Mouse (Mus musculus): ENCODE measurements around the gene Tor4a.
A peak's percentile ranks its signal among the peaks of the same experiment; 100 is the strongest.

Tor4a gene

DNA sequence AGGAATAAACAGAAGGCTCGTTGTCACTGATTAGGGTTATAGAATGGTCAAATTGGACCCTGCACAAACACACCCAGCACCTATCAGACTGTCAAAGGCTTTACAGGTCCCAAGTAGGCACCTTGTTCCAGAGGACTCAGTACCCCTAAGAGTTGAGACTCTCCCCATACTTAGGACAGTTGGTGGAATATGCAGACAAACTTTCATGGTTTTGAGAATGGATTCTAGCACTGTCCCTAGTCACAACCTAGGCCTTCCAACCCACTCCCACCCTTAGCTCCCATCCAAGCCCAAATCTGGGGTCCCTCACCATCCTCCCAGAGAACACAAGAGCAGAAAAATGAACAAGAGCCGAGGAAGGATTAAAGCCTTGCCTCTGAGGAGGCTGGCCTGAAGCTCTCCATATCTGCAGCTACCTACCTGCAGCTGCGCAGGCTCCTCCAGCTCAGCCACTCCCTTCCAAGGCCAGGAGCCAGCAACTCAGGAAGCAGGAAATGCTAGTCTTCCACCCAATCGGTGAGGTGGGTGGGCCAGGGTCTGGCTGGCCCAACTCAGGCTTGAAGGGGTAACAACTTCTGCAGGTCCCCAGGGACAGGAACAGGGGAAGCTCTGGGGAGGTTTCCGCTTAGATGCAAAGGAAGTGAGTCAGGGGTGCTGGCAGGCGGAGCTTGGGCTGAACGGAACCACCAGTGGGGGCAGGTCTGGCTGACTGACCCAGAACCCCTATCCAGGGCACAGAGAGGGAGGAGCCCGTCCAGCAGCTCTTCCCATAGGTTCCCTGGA lies at the start of gene Tor4a:
Tor4a (minus strand) TSS at position 715 of the 783 bp plus-strand sequence.
- peak; percentile 70 for DNase-seq (ENCODE audit: low spot score)

DNA sequence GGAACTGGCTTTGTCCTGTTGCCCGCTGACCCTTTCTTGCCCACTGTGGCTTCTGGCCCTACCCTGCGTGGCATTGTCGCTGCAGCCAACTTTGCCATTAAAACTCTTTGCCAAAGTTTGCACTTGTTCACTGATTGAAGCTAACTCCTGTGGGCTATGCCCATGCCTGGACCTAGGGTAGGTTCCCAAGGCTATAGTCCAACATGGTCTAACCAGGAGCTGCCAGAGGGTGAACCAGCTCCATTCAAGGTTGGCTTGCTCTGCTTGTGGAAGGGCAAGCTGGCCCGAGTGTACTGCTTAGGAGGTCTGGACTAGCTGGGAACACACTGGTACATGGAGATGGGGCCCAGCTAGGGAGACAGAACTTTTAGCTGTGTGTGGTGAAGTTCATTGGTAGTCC lies 47.5 kb upstream of the Tor4a start:
- DNase-seq (ENCODE audit: low spot score), result no peak

DNA sequence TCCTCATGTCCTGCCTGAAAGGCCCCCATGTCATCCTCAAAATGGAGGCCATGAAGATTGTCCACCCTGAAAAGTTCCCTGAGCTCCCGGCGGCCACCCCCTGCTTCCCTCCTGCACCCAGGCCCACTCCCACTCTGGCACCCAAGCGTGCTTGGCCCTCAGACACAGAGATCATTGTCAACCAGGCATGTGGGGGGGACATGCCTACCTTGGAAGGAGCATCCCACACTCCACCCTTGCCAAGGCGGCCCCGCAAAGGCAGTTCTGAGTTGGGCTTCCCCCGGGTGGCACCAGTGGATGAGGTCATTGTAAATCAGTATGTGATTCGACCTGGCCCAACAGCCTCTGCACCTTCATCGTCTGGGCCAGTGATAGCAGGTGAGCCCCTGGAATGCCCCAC lies 46.7 kb upstream of the Tor4a start:
- DNase-seq (ENCODE audit: low spot score), result peak; percentile 69

DNA sequence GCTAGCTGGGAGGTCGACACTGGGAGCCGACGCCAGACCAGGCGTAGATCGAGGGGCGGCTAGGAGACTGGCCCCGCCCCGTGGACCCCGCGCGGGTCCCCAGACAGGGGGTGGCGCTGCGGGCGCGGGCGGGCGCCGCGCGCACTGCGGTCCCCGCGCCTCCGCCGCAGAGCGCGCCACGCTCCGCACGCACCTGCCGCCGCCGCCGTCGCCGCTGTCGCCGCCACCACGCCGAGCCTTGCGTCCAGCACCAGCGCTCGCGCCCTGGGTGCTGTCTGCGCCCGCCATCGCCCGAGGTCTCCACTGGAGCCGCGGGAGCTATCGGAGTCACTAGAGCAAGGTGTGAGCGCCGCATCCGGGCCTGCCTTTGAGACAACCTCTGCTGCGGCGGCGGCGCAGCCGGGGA lies 45.4 kb upstream of the Tor4a start, which contains the start of the genes Rnf208 and Cysrt1:
Rnf208 (plus strand) TSS at position 155 of the 406 bp plus-strand sequence.
Cysrt1 (minus strand) TSS at position 352 of the 406 bp plus-strand sequence.
- DNase-seq (ENCODE audit: low spot score), result no peak

DNA sequence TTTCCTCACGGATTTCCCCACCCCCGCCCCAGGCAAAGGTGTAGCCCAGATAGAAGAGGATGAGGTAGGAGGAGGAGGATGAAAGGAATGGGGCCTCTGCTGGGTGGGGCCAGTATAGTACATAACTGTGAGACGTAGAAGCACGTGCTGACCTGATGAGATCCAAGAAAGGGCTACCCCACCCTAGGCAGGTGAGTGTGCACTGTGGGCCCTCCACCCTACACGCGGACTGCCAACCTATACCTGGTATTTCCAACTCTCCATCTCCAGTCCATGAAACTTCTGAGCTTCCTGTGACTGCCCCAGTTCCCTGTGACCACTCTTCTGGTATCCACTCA lies 44.7 kb upstream of the Tor4a start:
- DNase-seq (ENCODE audit: low spot score), result no peak

DNA sequence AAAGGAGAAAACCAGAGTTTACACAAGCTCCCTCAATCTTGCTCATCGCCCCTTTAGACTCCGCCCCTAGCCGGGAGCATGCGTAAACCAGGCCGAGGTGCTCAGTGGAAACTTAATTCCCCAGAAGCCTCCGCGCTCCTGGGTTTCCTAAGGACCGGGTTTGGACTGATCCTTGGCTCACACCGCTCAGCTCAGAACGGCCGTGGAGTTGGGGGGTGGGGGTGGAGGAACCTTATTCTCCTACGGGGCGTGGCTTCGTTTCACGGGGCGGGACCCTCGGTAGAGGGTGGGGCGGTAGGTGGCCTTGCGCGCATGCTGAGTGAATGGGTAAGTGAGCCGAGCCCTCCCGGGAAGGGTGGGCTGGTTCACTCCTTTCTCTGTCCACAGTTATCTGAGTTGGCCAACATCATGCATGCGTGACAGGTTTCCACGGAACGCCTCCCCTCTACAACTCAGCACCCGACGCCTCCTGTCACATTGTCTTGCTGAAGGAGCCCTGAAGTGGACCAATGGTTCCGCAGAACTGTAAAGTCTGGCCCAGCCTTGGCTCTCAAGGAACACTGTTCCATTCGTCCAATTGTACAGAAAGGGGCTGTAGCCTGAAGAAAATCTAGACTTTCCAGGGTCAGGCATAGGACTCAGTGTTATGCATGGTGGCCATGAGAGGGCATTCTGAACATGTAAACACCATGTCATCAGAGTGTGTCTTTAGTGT lies 44.2 kb upstream of the Tor4a start:
- DNase-seq (ENCODE audit: low spot score), result peak; percentile 88

DNA sequence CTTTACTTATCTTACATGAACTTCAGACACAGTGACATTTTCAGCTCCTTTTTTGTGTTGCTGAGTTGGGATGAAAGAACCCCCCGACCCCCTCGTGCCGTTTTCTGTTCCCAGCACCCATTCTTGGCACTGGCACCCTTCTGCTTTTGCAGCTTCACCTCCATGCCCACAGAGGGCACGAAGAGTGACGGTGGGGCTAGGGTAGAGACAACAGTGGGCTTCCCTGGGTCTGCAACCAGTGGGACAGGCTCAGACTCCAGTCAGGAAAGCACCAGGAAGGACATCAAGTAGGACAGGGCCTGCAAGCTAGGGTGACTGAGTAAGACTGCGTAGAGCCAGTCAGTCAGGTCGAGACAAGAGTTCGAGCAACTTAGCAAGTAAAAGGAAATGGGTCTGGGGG lies 43.6 kb upstream of the Tor4a start:
- DNase-seq (ENCODE audit: low spot score), result no peak

DNA sequence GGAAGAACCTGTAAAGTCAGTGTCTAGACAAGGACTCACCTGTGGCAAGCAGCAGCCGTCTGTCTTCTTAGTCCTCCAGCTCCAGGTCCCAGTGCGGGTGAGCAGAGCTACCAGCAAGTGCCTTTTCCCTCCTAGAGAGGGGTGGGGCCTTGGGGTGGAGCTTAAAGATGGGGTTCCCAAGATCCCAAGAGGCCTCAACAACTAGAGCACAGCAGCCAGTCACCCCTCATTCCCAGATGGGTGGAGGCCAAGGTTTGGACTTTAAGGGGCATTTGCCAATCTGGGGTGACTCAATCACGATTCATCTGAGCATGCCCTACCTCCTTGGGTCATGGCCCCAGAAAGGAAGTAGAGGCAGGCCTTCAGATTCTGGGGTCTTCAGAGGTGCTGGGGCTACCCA lies 43.1 kb upstream of the Tor4a start:
- DNase-seq (ENCODE audit: low spot score), result no peak

DNA sequence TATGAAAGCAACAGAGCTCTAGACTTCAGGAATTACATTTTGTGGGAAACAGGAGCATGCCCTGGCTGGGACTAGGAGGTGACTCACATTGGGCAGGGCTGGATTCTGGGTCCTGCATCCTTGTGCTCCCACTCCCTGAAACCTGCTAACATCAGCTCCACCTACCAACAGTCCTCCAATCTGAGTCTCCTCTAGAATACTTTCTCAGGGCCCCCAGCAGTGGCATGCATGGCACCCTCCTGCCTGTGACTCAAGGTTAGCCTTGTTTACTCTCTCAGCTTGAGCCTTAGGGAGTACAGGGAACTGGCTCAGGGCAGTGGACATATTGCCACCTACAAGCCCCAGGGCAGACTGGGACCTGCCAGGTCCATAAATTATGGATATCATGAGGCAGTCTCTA lies 41.4 kb upstream of the Tor4a start:
- DNase-seq (ENCODE audit: low spot score), result no peak

DNA sequence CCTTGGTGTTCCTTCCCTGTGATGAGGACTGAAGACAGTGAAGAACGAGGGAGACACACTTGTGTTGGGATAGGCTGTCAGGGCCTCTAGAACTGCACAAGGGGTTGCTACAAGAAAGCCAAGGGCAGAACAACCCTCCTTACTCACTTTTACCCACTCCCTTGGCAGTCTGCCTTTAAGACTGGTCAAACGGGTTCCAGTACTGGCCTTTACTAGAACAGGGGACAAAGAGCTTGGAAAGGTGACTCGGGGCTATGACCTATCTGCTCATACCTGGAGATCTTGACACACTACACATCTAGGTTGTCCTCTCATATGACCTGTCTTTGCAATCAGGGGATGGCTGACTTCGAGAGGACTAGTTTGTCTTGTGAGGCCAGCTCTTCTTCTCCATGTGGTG lies 40.8 kb upstream of the Tor4a start:
- DNase-seq (ENCODE audit: low spot score), result no peak

DNA sequence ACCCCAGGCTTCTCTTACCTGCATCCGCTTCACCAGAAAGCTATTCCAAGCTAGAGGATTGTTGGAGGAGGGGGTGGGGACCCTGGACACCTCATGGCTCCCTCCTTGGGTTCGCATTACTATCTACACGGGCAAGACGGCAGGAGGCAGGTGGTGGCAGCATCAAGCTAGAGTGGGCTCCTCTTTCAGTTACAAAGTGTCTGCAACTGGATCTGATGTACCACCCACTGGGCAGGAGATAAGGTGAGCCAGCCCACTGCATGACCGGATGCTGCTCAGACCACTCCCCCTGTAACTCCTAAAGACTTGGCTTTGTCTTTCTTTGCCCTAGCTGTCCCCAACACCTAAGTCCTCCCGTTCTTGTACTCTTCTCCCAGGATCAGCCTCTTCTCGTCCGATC lies 39.9 kb upstream of the Tor4a start, which contains the start of gene Rnf224:
Rnf224 (minus strand) TSS at position 174 of the 400 bp plus-strand sequence.
- DNase-seq (ENCODE audit: low spot score), result no peak

DNA sequence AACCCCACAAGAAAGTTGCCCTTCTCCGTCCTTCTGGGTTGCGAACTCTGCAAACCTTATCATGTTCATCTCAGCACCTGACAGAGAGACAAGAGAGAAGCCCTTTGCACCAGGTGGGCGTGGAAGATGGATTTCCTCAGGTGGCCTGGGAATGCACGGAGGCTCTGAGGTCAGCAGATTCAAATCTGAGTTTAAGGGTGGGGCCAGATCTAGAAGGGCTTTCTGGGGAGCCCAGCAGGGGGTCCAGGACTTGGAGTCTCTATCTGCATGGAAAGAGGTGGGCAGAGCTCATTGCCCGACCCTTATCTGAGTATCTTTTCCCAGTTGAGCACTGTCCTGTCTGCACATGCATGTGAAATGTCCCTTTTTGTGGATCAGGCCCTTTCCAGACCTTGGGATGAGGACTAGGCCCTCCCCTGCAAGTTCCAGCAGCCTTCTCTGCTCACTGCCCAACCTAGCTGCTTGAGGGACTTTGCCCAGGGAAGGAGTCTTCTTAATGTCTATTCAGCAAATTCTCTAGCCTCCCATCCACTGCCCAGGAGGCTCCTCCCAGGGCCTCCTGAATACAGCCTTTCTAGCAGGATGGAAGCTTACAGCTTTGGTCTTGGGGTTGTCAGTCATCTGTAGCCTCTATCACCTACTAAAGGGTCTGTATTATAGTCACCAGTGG lies 38.0 kb upstream of the Tor4a start:
- DNase-seq (ENCODE audit: low spot score), result no peak

DNA sequence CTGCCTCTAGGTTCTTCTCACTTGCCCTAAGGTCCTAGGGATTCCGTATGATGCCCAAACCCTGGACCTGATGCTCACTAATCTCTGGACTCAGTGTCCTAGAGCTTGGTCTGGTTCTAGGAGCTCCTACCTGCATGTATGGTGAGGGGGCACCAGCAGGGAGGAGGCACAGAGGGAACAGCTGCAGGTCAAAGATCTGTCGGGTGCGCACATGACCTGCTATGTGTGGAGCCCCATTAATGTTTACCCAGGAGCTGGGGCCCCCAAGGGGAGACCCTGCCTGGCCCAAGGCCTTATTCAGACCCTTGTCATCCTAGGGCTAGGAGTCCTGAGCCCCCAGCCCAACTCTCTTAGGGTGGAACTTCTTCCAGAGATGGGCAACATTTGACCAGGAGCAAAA lies 37.4 kb upstream of the Tor4a start, which contains the start of gene Slc34a3:
Slc34a3 (minus strand) TSS at position 315 of the 400 bp plus-strand sequence.
- no peak for DNase-seq (ENCODE audit: low spot score)

DNA sequence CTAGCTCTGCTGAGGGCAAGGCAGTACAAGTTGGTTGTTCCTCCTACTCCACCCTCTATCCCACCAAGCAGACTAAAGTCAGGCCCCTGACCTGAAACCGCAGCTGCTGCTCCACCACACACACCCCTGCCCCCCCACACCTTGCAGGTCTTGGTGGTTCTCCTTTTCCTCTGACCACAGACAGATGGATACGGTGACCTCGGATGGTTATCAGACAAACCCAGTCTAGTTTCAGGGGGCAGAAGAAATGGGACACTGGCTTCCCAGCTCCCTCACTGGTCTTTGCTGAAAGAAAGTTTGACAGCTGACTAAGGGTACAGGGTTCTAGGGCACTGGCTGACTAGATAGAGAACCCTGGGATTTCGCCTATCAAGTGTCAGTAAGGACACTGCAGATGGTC lies 36.7 kb upstream of the Tor4a start:
- DNase-seq (ENCODE audit: low spot score), result no peak

DNA sequence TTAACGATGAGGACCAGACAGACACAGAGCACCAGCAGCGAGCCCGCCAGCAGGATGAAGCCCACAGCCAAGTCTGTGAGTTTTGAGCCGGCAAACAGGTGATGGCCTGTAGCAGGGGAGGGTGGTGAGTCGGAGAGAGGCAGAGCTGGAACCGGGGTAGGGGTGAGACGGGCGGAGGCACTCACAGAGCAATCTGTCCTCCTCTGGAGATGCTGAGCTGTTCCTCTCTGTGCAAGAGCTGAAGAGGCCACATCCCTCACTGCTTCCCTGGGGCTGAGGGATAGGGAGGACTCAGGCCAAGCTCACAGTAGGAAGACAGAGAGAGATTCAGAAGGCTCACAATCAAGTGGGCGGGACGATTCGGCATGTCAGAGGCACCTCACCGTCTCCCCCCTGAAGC lies 34.4 kb upstream of the Tor4a start:
- no peak for DNase-seq (ENCODE audit: low spot score)

DNA sequence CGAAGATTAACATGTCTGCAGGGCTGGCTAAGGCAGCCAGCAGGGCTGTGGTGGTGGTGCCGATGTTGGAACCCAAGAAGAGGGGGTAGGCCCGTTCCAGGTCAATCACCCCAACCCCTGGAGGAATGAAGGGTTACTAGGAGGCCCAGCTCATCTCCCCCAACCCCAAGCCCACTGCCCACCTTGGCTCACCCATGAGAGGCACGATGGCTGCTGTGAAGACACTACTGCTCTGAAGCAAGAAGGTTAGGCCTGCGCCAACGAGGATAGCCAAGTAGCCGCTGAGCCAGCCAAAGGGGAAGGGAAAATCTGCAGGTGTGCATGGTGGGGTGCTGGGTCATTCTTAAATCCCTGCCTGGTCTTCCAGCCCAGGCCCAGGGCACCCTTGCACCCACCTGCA lies 33.9 kb upstream of the Tor4a start:
- DNase-seq (ENCODE audit: low spot score), result no peak

DNA sequence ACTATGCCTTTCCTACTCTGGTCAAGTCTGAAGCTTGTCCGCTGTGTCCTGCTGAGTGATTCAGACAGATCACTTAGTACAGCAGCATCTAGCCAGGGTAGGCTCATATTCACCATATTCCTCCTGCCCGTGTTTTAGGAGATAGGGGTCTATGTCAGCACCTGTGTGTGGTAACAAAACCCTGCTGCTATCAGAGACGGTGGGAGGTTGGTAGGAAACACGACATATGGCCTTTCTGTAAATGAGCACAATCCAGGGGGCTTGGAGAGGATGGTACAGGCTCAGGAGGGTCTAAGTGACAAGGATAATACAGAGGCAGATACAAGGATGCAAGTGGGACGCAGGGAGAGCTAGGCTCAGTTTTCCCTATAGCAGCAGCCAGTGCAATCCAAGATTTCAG lies 32.9 kb upstream of the Tor4a start:
- no peak for DNase-seq (ENCODE audit: low spot score)

DNA sequence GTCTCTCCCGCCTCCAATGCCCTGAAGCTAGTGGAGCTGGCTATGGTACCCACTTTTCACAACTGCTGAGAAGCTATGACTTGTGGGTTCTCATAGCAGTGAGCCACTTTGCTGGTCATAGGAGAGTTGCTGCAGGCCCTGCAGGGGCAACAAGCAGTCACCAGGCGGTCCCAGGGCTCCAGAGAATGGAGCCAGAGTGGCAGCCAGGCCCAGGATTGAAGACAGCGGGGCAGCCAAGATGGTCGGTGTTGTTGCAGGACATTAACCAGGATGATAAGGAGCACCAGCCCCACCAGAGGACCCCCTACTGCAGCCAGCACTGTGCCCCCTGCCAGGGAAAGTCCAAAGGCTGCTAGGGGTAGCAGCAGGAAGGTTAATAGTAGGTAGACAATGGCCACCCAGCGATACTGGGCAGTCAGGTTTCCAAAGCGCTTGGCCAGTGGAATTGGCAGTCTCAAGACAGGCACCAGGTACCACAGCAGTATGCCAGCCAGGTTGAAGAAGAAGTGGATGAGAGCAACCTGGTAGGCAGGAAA lies 32.4 kb upstream of the Tor4a start:
- no peak for DNase-seq (ENCODE audit: low spot score)

DNA sequence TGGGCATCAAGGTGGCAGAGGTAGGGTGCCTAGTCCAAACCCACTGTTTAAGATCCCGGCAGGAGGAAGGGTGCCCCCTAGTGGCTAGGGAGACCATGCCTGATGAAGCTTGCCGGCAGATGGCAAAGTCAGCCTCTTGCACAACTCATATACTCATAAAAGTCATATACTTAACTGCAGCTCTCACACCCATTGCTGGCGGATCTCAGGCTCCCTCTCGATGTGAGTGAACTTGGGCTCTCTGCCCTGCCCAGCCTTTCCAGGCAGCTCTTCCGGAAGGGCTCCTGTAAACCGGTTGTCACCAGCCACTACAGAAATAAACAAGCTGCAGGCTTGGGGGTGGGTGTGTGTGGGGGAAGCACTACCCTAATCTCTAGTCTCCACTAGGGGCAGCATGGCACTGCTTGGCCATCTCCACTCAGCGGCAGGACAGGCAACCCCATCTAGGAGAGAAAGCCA lies 31.8 kb upstream of the Tor4a start:
- peak; percentile 90 for DNase-seq (ENCODE audit: low spot score)

DNA sequence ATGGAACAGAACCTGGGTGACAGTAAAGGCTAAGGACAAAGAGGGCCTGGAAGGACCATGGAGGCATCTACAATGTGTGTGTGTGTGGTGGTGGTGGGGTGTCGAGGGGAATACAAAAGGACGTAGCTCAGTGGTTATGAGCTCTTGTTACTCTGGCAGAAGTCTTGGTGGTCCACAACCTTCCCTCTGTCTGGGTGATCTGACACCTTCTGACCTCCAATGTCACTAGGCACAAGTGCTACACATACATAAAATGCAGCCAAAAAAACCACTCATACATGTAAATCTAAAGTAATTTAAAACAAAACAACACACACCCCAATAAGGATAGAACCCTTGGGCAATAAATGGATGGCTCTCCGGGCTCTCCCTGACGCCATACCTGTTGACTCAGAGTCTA lies 30.7 kb upstream of the Tor4a start:
- no peak for DNase-seq (ENCODE audit: low spot score)

DNA sequence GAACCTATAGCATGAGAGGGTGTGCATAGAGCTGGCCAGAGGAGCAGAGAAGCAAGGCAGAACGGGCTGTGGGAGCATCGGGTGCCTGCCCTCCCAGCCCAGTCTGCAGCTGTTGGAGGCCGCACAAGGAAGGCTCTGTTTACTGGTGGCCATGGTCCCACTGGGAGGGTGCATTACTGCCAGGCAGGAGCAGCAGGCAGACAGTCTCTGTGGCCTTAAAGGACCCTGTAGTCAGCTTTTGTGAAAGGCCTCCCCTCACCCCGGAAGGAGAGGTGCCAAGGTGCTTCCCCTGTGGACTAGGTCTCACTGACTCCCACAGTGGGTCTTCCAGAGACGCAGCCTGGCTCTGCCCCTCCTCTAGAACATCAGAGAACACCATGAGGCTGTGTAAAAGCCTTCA lies 30.2 kb upstream of the Tor4a start:
- DNase-seq (ENCODE audit: low spot score), result no peak

DNA sequence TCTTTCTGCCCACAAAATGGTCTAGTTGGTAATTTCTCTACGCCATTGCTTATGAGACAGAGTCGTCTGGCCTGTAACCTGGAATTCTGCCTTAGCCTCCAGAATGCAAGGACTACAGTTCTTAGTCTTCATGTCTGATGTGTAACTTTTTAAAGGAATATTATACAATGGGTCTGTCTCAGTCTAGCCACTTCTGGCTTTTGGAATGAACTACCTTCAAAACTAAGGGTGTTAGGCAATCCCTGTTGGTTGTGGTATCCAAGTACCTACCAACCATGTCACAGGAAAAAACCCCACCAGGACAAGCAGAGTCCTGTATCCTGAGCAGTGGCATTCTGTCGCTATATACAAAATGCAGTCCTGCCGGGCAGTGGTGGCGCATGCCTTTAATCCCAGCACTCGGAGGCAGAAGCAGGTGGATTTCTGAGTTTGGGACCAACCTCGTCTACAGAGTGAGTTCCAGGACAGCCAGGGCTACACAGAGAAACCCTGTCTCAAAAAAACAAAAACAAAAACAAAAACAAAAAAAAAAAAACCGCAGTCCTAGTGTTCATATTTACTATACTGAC lies 29.2 kb upstream of the Tor4a start:
- no peak for DNase-seq (ENCODE audit: low spot score)
